Mouse (Mus musculus) embryonic facial prominence, embryonic 10.5 days (tissue): ENCODE measurements at regions not wholly inside any gene's neighbourhood (a gene's known extent, or its start where the extent isn't known, plus 50 kb on each side); places are given as distances from the start of the nearest gene placed in this dataset.

ENCODE experiments used
- DNase-seq: peaks from one replicate; pipeline ENCODE4 v3.0.0-alpha.2; 2017; ENCODE audit warnings: low spot score
- H3K27ac ChIP-seq: fragments of 300-500 bp; sonication (generic); replicated peaks from 2 replicates; pipeline ENCODE4 v1.5.1; 2016; ENCODE audit warnings: mild to moderate bottlenecking
- H3K27me3 ChIP-seq: fragments of 300-500 bp; sonication (generic); replicated peaks from 2 replicates; pipeline ENCODE4 v1.6.1; 2016; ENCODE audit warnings: low read depth, mild to moderate bottlenecking; ENCODE audit not compliant: poor library complexity, severe bottlenecking
- H3K36me3 ChIP-seq: fragments of 300-500 bp; sonication (generic); replicated peaks from 2 replicates; pipeline ENCODE4 v1.6.1; 2016; ENCODE audit warnings: mild to moderate bottlenecking, moderate library complexity
- H3K4me1 ChIP-seq: fragments of 300-500 bp; sonication (generic); 2 replicates; pipeline ENCODE4 v1.6.1; 2016
- H3K4me3 ChIP-seq: fragments of 300-500 bp; sonication (generic); 2 replicates; pipeline ENCODE4 v1.5.1; 2016; ENCODE audit warnings: mild to moderate bottlenecking, moderate library complexity
- H3K9me3 ChIP-seq: fragments of 300-500 bp; sonication (generic); 2 replicates; pipeline ENCODE4 v1.6.1; 2016; ENCODE audit warnings: mild to moderate bottlenecking
- WGBS: fragments of 180-500 bp; shearing (Covaris S2); methylation state at CpG from one replicate; pipeline ENCODE4 v1.1.7; 2016; 5-methylcytosine and 5-hydroxymethylcytosine counted together

- Histone ChIP-seq H3K27ac (no peak overlapping the region), H3K27me3 (no peaks in the 10 kb centered on the region), H3K4me1 (no peaks in the 10 kb centered on the region), H3K36me3 (no peaks in the 10 kb centered on the region), H3K9me3 (no peaks in the 10 kb centered on the region), H3K4me3 (no peak overlapping the region)
- 90% methylated on average over 3 of the region's 3 CpGs for WGBS
- DNase-seq = no peak
Observed at GRCm38 (mm10) chr13:59206186-59206585, 378.8 kb downstream of the Agtpbp1 start.

GRCm38 (mm10) chr13:59204506-59204905 is 380.5 kb downstream of the Agtpbp1 start:
- Histone ChIP-seq H3K9me3 (no peaks in the 10 kb centered on the region), H3K4me1 (no peaks in the 10 kb centered on the region), H3K36me3 (no peaks in the 10 kb centered on the region), H3K27me3 (no peaks in the 10 kb centered on the region), H3K4me3 (no peak overlapping the region), H3K27ac (no peak overlapping the region)
- DNase-seq = no peak
- 92% methylated on average over 2 of the region's 2 CpGs for WGBS

- Histone ChIP-seq H3K4me3 (no peak overlapping the region), H3K27ac (no peak overlapping the region), H3K36me3 (no peaks in the 10 kb centered on the region), H3K4me1 (peaks cover 8% of the 10 kb centered on the region; the same call in 1 of the 2 replicates), H3K27me3 (no peaks in the 10 kb centered on the region), H3K9me3 (no peaks in the 10 kb centered on the region)
- 77% methylated on average over 5 of the region's 5 CpGs for WGBS
- DNase-seq = no peak
Observed at GRCm38 (mm10) chr13:59196311-59196710, 388.7 kb downstream of the Agtpbp1 start.

GRCm38 (mm10) chr13:59188431-59188830 is 382.1 kb downstream of the Ntrk2 start:
- WGBS = 89% methylated on average over 11 of the region's 11 CpGs
- Histone ChIP-seq H3K36me3 (no peaks in the 10 kb centered on the region), H3K4me3 (no peak overlapping the region), H3K27me3 (no peaks in the 10 kb centered on the region), H3K9me3 (0 out of 2 replicates have a peak, but pooled peaks cover 3% of the 10 kb centered on the region), H3K4me1 (peaks cover 7% of the 10 kb centered on the region; the same call in 1 of the 2 replicates), H3K27ac (no peak overlapping the region)
- no peak for DNase-seq
